Mouse (Mus musculus): ENCODE measurements around the gene Rfxap.

The Rfxap gene

GRCm38 (mm10) chr3:54807666-54808217 lies at the start of gene Rfxap:
TSS of gene Rfxap (minus strand) at chr3:54807791.
- peak; percentile 97 for DNase-seq (ENCODE audit: low read depth)

- no peak for DNase-seq (ENCODE audit: low read depth)
Observed at GRCm38 (mm10) chr3:54835421-54835820, 27.8 kb upstream of the Rfxap start.

GRCm38 (mm10) chr3:54832491-54832890 lies 24.9 kb upstream of the Rfxap start:
- DNase-seq (ENCODE audit: low read depth), result no peak

- DNase-seq (ENCODE audit: low read depth), result no peak
Observed at GRCm38 (mm10) chr3:54822526-54822925, 14.9 kb upstream of the Rfxap start.

GRCm38 (mm10) chr3:54815292-54815691 lies 7.7 kb upstream of the Rfxap start:
- peak; percentile 76 for DNase-seq (ENCODE audit: low read depth)

- no peak for DNase-seq (ENCODE audit: low read depth)
Observed at GRCm38 (mm10) chr3:54814622-54815021, 7.0 kb upstream of the Rfxap start.

- DNase-seq (ENCODE audit: low read depth), result no peak
Observed at GRCm38 (mm10) chr3:54813418-54813988, 5.9 kb upstream of the Rfxap start.

GRCm38 (mm10) chr3:54811616-54812015 lies 4.0 kb upstream of the Rfxap start:
- DNase-seq (ENCODE audit: low read depth), result peak; percentile 41

GRCm38 (mm10) chr3:54809111-54809510 lies 1.5 kb upstream of the Rfxap start:
- peak; percentile 57 for DNase-seq (ENCODE audit: low read depth)

GRCm38 (mm10) chr3:54807061-54807661 lies 430 bp downstream of the Rfxap start:
- DNase-seq (ENCODE audit: low read depth), result no peak

- no peak for DNase-seq (ENCODE audit: low read depth)
Observed at GRCm38 (mm10) chr3:54803713-54804112, 3.9 kb downstream of the Rfxap start.

- peak; percentile 46 for DNase-seq (ENCODE audit: low read depth)
Observed at GRCm38 (mm10) chr3:54797211-54797610, 10.4 kb downstream of the Rfxap start.

GRCm38 (mm10) chr3:54795806-54796205 lies 11.8 kb downstream of the Rfxap start:
- no peak for DNase-seq (ENCODE audit: low read depth)

GRCm38 (mm10) chr3:54795379-54795778 lies 12.2 kb downstream of the Rfxap start:
- peak; percentile 29 for DNase-seq (ENCODE audit: low read depth)

GRCm38 (mm10) chr3:54793762-54794161 lies 13.8 kb downstream of the Rfxap start:
- peak; percentile 38 for DNase-seq (ENCODE audit: low read depth)

GRCm38 (mm10) chr3:54791822-54792677 lies 15.5 kb downstream of the Rfxap start:
- no peak for DNase-seq (ENCODE audit: low read depth)

GRCm38 (mm10) chr3:54790601-54791000 lies 17.0 kb downstream of the Rfxap start:
- no peak for DNase-seq (ENCODE audit: low read depth)

GRCm38 (mm10) chr3:54775989-54776631 lies 31.5 kb downstream of the Rfxap start:
- DNase-seq (ENCODE audit: low read depth), result no peak

- DNase-seq (ENCODE audit: low read depth), result no peak
Observed at GRCm38 (mm10) chr3:54773613-54774012, 34.0 kb downstream of the Rfxap start.

GRCm38 (mm10) chr3:54769349-54770275 lies 38.0 kb downstream of the Rfxap start:
- no peak for DNase-seq (ENCODE audit: low read depth)

GRCm38 (mm10) chr3:54768592-54768991 lies 39.0 kb downstream of the Rfxap start:
- no peak for DNase-seq (ENCODE audit: low read depth)
